Comparison of ENCODE assay signal across 11 mouse cellular contexts in the genomic region with DNA sequence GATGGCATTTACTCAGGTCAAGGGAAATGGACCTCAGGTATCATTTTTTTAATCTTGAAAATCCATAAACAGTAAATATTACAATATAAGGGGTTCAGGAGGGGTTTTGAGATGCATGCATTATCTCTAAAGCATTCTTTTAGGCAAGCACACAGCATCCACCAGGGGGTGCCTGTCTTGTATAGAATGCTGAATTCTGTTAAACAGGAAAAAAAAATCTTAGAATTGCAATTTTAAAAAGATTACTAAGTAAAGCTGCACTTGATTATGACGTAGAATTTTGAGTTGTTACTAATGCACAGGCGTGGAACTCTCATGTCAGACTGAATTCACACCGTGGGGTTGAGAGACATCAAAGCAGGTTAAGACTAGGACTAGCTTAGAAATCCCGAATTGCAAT.
A peak's percentile ranks its signal among the peaks of the same experiment; 100 is the strongest.
DNase-seq lines count a peak whose midpoint lies in the region; ATAC-seq and TF ChIP-seq lines count a peak whose summit lies in the region.
"Had no signal": no experiment of that assay in that cellular context is flagged by ENCODE, and none has a peak within 500 bp of the region (broad histone marks: within the 10 kb centered on the region; RNA-seq: fewer than 3 reads in every experiment).

No protein-coding gene starts in this region.

- no peak for ATAC-seq in hindbrain, postnatal 0 days
- no peak for ATAC-seq in embryonic facial prominence, embryonic 11.5 days (replicated peaks; ENCODE audit: insufficient number of reproducible peaks, low FRiP score, low TSS enrichment, low read depth)

- no peaks in the 10 kb centered on the region for H3K4me1 ChIP-seq in hindbrain, postnatal 0 days (ENCODE audit: insufficient read depth, low read length)
- H3K4me1 ChIP-seq in hindbrain, embryonic 10.5 days (replicated peaks): no peaks in the 10 kb centered on the region
- H3K4me1 ChIP-seq in embryonic facial prominence, embryonic 11.5 days (ENCODE audit: control insufficient read depth, insufficient read depth, low read length): no peaks in the 10 kb centered on the region
- H3K4me1 ChIP-seq: midbrain, embryonic 12.5 days had no signal

- no peak overlapping the region for H3K4me2 ChIP-seq in hindbrain, postnatal 0 days (ENCODE audit: low read depth, low read length)
- no peak overlapping the region for H3K4me2 ChIP-seq in embryonic facial prominence, embryonic 11.5 days (ENCODE audit: low read depth, low read length)
- H3K4me2 ChIP-seq: midbrain, embryonic 12.5 days had no signal

- H3K9me3 ChIP-seq in hindbrain, postnatal 0 days (ENCODE audit: low read length): no peaks in the 10 kb centered on the region
- no peaks in the 10 kb centered on the region for H3K9me3 ChIP-seq in hindbrain, embryonic 10.5 days
- no peaks in the 10 kb centered on the region for H3K9me3 ChIP-seq in embryonic facial prominence, embryonic 11.5 days (replicated peaks; ENCODE audit: control insufficient read depth, low read length)
- H3K9me3 ChIP-seq: G1E; midbrain, embryonic 12.5 days had no signal

- WGBS in hindbrain, postnatal 0 days: 54% methylated on average over 4 of the region's 4 CpGs
- 62% methylated on average over 4 of the region's 4 CpGs for WGBS in hindbrain, embryonic 10.5 days
- WGBS in embryonic facial prominence, embryonic 11.5 days: 47% methylated on average over 4 of the region's 4 CpGs

- H3K36me3 ChIP-seq in hindbrain, postnatal 0 days (ENCODE audit: insufficient read depth, low read length): no peaks in the 10 kb centered on the region
- no peaks in the 10 kb centered on the region for H3K36me3 ChIP-seq in hindbrain, embryonic 10.5 days
- H3K36me3 ChIP-seq in embryonic facial prominence, embryonic 11.5 days (replicated peaks; ENCODE audit: control insufficient read depth, insufficient read depth, low read depth, low read length): no peaks in the 10 kb centered on the region
- H3K36me3 ChIP-seq: G1E; midbrain, embryonic 12.5 days had no signal

- no peak overlapping the region for H3K9ac ChIP-seq in hindbrain, postnatal 0 days (replicated peaks; ENCODE audit: low read length)
- H3K9ac ChIP-seq in embryonic facial prominence, embryonic 11.5 days (replicated peaks; ENCODE audit: low read length): no peak overlapping the region
- H3K9ac ChIP-seq: midbrain, embryonic 12.5 days had no signal

- TF ChIP-seq CTCF in hindbrain, postnatal 0 days (IDR thresholded peaks at IDR 0.05; ENCODE audit: low read depth): peak; percentile 57

- intact Hi-C loops in left cerebral cortex, postnatal 4 days (cut with DNase I): no loop called here

- DNase-seq in hindbrain, postnatal 0 days (ENCODE audit: low spot score): peak; percentile 71
- DNase-seq in hindbrain, embryonic 10.5 days (ENCODE audit: low spot score): no peak
- DNase-seq in ES-CJ7 (ENCODE audit: low read depth, low spot score): peak; percentile 14
- peak; percentile 62 for DNase-seq in embryonic facial prominence, embryonic 11.5 days (ENCODE audit: low spot score)
- peak; percentile 43 for DNase-seq in left cerebral cortex, postnatal 4 days
- DNase-seq in heart, adult 9 months (ENCODE audit: low spot score in 2 of 2): no peak
- DNase-seq in gastrocnemius, adult 18-20 months (ENCODE audit: low spot score): no peak
- no peak for DNase-seq in ovary, postnatal 36 days (ENCODE audit: low spot score)
- DNase-seq: cerebellum, adult 18-20 months had no signal

- H3K27me3 ChIP-seq in hindbrain, postnatal 0 days (ENCODE audit: insufficient read depth, low read length): no peaks in the 10 kb centered on the region
- H3K27me3 ChIP-seq in hindbrain, embryonic 10.5 days (ENCODE audit: insufficient read depth, poor library complexity, severe bottlenecking): no peaks in the 10 kb centered on the region
- H3K27me3 ChIP-seq in embryonic facial prominence, embryonic 11.5 days (ENCODE audit: control insufficient read depth, insufficient read depth, low read length): no peaks in the 10 kb centered on the region
- H3K27me3 ChIP-seq: midbrain, embryonic 12.5 days had no signal

- H3K27ac ChIP-seq in hindbrain, postnatal 0 days: no peak overlapping the region
- no peak overlapping the region for H3K27ac ChIP-seq in hindbrain, embryonic 10.5 days
- H3K27ac ChIP-seq in embryonic facial prominence, embryonic 11.5 days (replicated peaks; ENCODE audit: low read depth, low read length): no peak overlapping the region
- H3K27ac ChIP-seq: midbrain, embryonic 12.5 days had no signal

- no peak overlapping the region for H3K4me3 ChIP-seq in hindbrain, postnatal 0 days (ENCODE audit: low read length)
- H3K4me3 ChIP-seq in hindbrain, embryonic 10.5 days: no peak overlapping the region
- no peak overlapping the region for H3K4me3 ChIP-seq in embryonic facial prominence, embryonic 11.5 days (ENCODE audit: low read depth, low read length)
- H3K4me3 ChIP-seq: midbrain, embryonic 12.5 days had no signal

Comparison
In these comparisons a context has a peak if more than half of its experiments do, and no peak if none do; other contexts are left out.
1. DNase-seq: peak in hindbrain, postnatal 0 days (single experiment), ES-CJ7 (single experiment), embryonic facial prominence, embryonic 11.5 days (single experiment) and left cerebral cortex, postnatal 4 days (single experiment); none in hindbrain, embryonic 10.5 days (single experiment), heart, adult 9 months (0 of 2), gastrocnemius, adult 18-20 months (single experiment) and ovary, postnatal 36 days (single experiment).